Mouse (Mus musculus) lung, postnatal 0 days (tissue): ENCODE results near the gene Bcl2a1a. TPM values are rescaled to one million over a fixed set of nuclear protein-coding genes. Genes with fewer than 3 reads are reported as not detected.
A peak's percentile ranks its signal among the peaks of the same experiment; 100 is the strongest.
"Not testable (repeated sequence)": the region's sequence is repeated elsewhere in the genome, so short reads cannot be mapped to it uniquely, and the experiment has no call there.

Experiments
- ATAC-seq: fragments of 200-750 bp; cut with Nextera tagmentation; 2 replicates; pipeline ENCODE4 v1.8.0; 2017; ENCODE audit warnings: moderate library complexity
- DNase-seq: peaks from one replicate; pipeline ENCODE4 v3.0.0-alpha.2; 2016; ENCODE audit warnings: low spot score
- H3K27ac ChIP-seq: fragments of 300-500 bp; sonication (generic); 2 replicates; pipeline ENCODE4 v1.5.1; 2014; ENCODE audit warnings: antibody characterized with exemption, mild to moderate bottlenecking, low read length, mixed read lengths
- H3K27me3 ChIP-seq: fragments of 300-500 bp; sonication (generic); replicated peaks from 2 replicates; pipeline ENCODE4 v1.6.1; 2014; ENCODE audit warnings: low read length, mixed read lengths; ENCODE audit not compliant: insufficient read depth
- H3K36me3 ChIP-seq: fragments of 300-500 bp; sonication (generic); 2 replicates; pipeline ENCODE4 v1.6.1; 2014; ENCODE audit warnings: low read length, mixed read lengths; ENCODE audit not compliant: insufficient read depth
- H3K4me1 ChIP-seq: fragments of 300-500 bp; sonication (generic); 2 replicates; pipeline ENCODE4 v1.6.1; 2014; ENCODE audit warnings: antibody characterized with exemption, low read depth, low read length, mixed read lengths; ENCODE audit not compliant: insufficient read depth
- H3K4me2 ChIP-seq: fragments of 300-500 bp; sonication (generic); replicated peaks from 2 replicates; pipeline ENCODE4 v1.6.1; 2014; ENCODE audit warnings: low read depth, mild to moderate bottlenecking, low read length, moderate library complexity, mixed read lengths
- H3K4me3 ChIP-seq: fragments of 300-500 bp; sonication (generic); 2 replicates; pipeline ENCODE4 v1.5.1; 2014; ENCODE audit warnings: low read depth, low read length
- H3K9ac ChIP-seq: fragments of 300-500 bp; sonication (generic); replicated peaks from 2 replicates; pipeline ENCODE4 v1.6.1; 2014; ENCODE audit warnings: low read depth, mild to moderate bottlenecking
- H3K9me3 ChIP-seq: fragments of 300-500 bp; sonication (generic); 2 replicates; pipeline ENCODE4 v1.6.1; 2016; ENCODE audit warnings: low read length, mixed read lengths
- CTCF ChIP-seq: IDR thresholded peaks from 2 replicates; pipeline ENCODE4 v1.5.1; 2016; ENCODE audit warnings: antibody characterized with exemption, mild to moderate bottlenecking
- EP300 ChIP-seq: IDR thresholded peaks from 2 replicates; pipeline ENCODE4 v1.6.1; 2016; ENCODE audit warnings: antibody characterized with exemption, mild to moderate bottlenecking, control low read depth
- WGBS: fragments of 180-500 bp; shearing (Covaris S2); extraction: QIAGEN DNeasy Blood & Tissue Kit; methylation state at CpG from one replicate; pipeline ENCODE4 v1.1.7; 2014; 5-methylcytosine and 5-hydroxymethylcytosine counted together
- polyA plus RNA-seq: library from polyadenylated mRNA; unstranded; fragments of >200 nt; fragmentation: Nextera tagmentation; extraction: Ambion mirVana; gene quantifications from 2 replicates; pipeline ENCODE4 v1.2.1, GENCODE M21; 2015

Gene Bcl2a1a
- polyA plus RNA-seq, 1 experiment from 2014 or later: 19.3 TPM

- 68% methylated on average over 3 of the region's 3 CpGs for WGBS
- DNase-seq (no peak), ATAC-seq (no peak)
- Histone ChIP-seq H3K36me3 (no peaks in the 10 kb centered on the region), H3K4me1 (no peaks in the 10 kb centered on the region), H3K27ac (no peak overlapping the region), H3K27me3 (no peaks in the 10 kb centered on the region), H3K9ac (no peak overlapping the region), H3K9me3 (no peaks in the 10 kb centered on the region), H3K4me3 (no peak overlapping the region), H3K4me2 (no peak overlapping the region)
- TF ChIP-seq CTCF: no peak
- TF ChIP-seq EP300: no peak
Measured at GRCm38 (mm10) chr9:88958891-88959290, 2.2 kb downstream of the Bcl2a1a start.

- H3K27ac ChIP-seq, H3K36me3 ChIP-seq, ATAC-seq, H3K27me3 ChIP-seq, H3K9me3 ChIP-seq, H3K9ac ChIP-seq, H3K4me2 ChIP-seq, DNase-seq, H3K4me3 ChIP-seq, H3K4me1 ChIP-seq: not testable (repeated sequence)
- WGBS: 38% methylated on average over 1 of the region's 1 CpGs
Measured at GRCm38 (mm10) chr9:88959981-88960380, 3.3 kb downstream of the Bcl2a1a start.

DNA sequence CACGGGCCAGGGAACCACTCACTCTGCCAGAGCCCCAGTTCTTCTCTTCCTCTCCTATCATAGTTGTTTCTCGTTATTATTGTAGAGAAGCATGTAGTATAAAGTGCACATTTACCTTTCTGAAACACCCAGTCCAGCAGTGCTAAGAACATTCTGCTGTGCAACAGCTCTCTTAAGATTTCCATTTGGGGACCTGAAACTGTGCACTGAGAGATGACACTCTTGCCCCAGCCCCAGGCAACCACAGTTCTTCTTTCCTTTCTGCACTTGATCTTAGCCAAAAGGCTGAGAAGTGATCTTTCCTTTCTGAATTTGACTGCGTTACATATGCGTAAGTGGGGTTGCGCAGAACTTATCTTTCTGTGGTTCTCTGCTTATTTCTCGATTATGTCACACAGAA lies 9.8 kb downstream of the Bcl2a1a start:
- not testable (repeated sequence) for H3K4me3 ChIP-seq, H3K4me1 ChIP-seq, H3K27me3 ChIP-seq, H3K27ac ChIP-seq, H3K36me3 ChIP-seq, H3K9me3 ChIP-seq, ATAC-seq, H3K4me2 ChIP-seq, H3K9ac ChIP-seq, DNase-seq
- no CpG with 5 or more reads among the region's 6 CpGs for WGBS

GRCm38 (mm10) chr9:88969502-88969901 lies 12.8 kb downstream of the Bcl2a1a start:
- ATAC-seq, DNase-seq, H3K9me3 ChIP-seq, H3K4me2 ChIP-seq, H3K4me1 ChIP-seq, H3K36me3 ChIP-seq, H3K4me3 ChIP-seq, H3K27me3 ChIP-seq, H3K27ac ChIP-seq, H3K9ac ChIP-seq: not testable (repeated sequence)
- 67% methylated on average over 1 of the region's 2 CpGs for WGBS

- H3K4me3 ChIP-seq, H3K9me3 ChIP-seq, H3K27me3 ChIP-seq, H3K9ac ChIP-seq, ATAC-seq, H3K36me3 ChIP-seq, H3K4me1 ChIP-seq, H3K27ac ChIP-seq, H3K4me2 ChIP-seq: not testable (repeated sequence)
- DNase-seq: peak; percentile 3
- WGBS: 69% methylated on average over 4 of the region's 4 CpGs
Measured at GRCm38 (mm10) chr9:88976875-88977274, 20.2 kb downstream of the Bcl2a1a start.

DNA sequence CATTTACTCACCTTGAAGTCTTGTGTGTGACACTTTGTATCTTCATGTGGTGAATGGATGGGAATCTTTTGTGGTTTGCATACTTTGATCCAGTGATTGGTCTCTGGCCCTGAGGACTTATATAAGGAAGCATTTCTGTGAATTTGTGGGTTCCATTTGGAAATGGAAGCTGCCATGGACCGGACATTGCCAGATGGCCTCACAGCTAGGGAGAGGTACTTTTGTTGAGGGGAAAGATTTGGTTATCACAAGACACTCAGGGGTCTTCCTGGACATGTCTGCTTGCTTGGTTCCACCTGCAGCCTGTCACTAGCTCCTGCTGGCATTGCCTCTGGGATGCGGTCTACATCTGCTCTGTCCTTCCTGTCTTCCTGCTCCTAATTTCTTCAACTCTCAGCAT lies 23.1 kb downstream of the Bcl2a1a start:
- H3K4me2 ChIP-seq, H3K4me3 ChIP-seq, H3K27ac ChIP-seq, DNase-seq, H3K9me3 ChIP-seq, H3K4me1 ChIP-seq, ATAC-seq, H3K9ac ChIP-seq, H3K27me3 ChIP-seq, H3K36me3 ChIP-seq: not testable (repeated sequence)
- WGBS: 85% methylated on average over 2 of the region's 2 CpGs

- not testable (repeated sequence) for H3K4me1 ChIP-seq, H3K4me2 ChIP-seq, H3K36me3 ChIP-seq, H3K9ac ChIP-seq, H3K27ac ChIP-seq, H3K27me3 ChIP-seq, ATAC-seq, H3K9me3 ChIP-seq, H3K4me3 ChIP-seq
- peak; percentile 4 for DNase-seq
Measured at GRCm38 (mm10) chr9:89001541-89001940, 44.8 kb downstream of the Bcl2a1a start.

Other genes starting within 250 kb of the Bcl2a1a start
- gene Mthfsl, start 236.6 kb upstream of the Bcl2a1a start, polyA plus RNA-seq: 52.5 and 58.2 TPM in 2 replicates
- gene Bcl2a1d, start 225.0 kb upstream of the Bcl2a1a start, polyA plus RNA-seq: 18.0 and 18.2 TPM in 2 replicates
- gene Trim43c, start 117.7 kb upstream of the Bcl2a1a start, polyA plus RNA-seq: not detected in 2 replicates
- not detected in 2 replicates for gene Trim43b, start 135.9 kb downstream of the Bcl2a1a start, polyA plus RNA-seq
- 54.2 and 55.1 TPM in 2 replicates for gene Bcl2a1b, start 242.3 kb downstream of the Bcl2a1a start, polyA plus RNA-seq
- gene Gm29094, start 242.5 kb downstream of the Bcl2a1a start, polyA plus RNA-seq: 3.8 and 4.4 TPM in 2 replicates